Mouse (Mus musculus) lung, adult 2 months (tissue): ENCODE data around the gene Slc13a2. TPM values are rescaled to one million over a fixed set of nuclear protein-coding genes. Genes with fewer than 3 reads are reported as not detected.

ENCODE experiments used
- DNase-seq: peaks from one replicate; pipeline ENCODE4 v3.0.0; 2022
- H3K4me1 ChIP-seq: fragments of 200-500 bp; 2 replicates; pipeline ENCODE4 v1.6.1; 2011; ENCODE audit warnings: low read length; ENCODE audit not compliant: control insufficient read depth, insufficient read depth
- H3K4me3 ChIP-seq: fragments of 200-500 bp; replicated peaks from 2 replicates; pipeline ENCODE3; 2011; ENCODE audit warnings: low read depth, mild to moderate bottlenecking, control low read depth, low read length; ENCODE audit errors: extremely low read depth
- CTCF ChIP-seq: fragments of 200-500 bp; IDR thresholded peaks from 2 replicates; pipeline ENCODE4 v1.5.1; 2011; ENCODE audit warnings: mild to moderate bottlenecking, low read length, control low read depth; ENCODE audit not compliant: insufficient read depth
- POLR2A ChIP-seq: fragments of 200-500 bp; IDR thresholded peaks from 2 replicates; pipeline ENCODE4 v1.6.1; 2011; ENCODE audit warnings: low read depth, mild to moderate bottlenecking, control low read depth, low read length, borderline replicate concordance; ENCODE audit errors: extremely low read depth
- WGBS: fragments of 180-500 bp; shearing (Covaris S2); methylation state at CpG from one replicate; pipeline ENCODE4 v1.1.7; 2018; 5-methylcytosine and 5-hydroxymethylcytosine counted together
- polyA plus RNA-seq: library from polyadenylated mRNA; depleted of rRNA; stranded (reverse); fragments of >200 nt; gene quantifications from 2 replicates; pipeline ENCODE4 v1.2.3, GENCODE M21; 2012; rRNA removed

Slc13a2 gene
- 1.5 and 1.9 TPM in 2 replicates for polyA plus RNA-seq

GRCm38 (mm10) chr11:78422055-78422819 lies at the start of gene Slc13a2:
TSS of gene Slc13a2 (minus strand) at chr11:78422217.
- peaks cover 9% of the 10 kb centered on the region; the same call in 1 of the 2 replicates for H3K4me1 ChIP-seq
- TF ChIP-seq CTCF = 0 out of 2 replicates have a peak, but pooled peaks have one; percentile 14
- no peak for TF ChIP-seq POLR2A
- 31% methylated on average over 13 of the region's 13 CpGs for WGBS
- no peak within 1 kb of the TSS for H3K4me3 ChIP-seq
- DNase-seq = no peak

- H3K4me1 ChIP-seq = no peaks in the 10 kb centered on the region
- 87% methylated on average over 10 of the region's 10 CpGs for WGBS
- no peak for DNase-seq
- TF ChIP-seq POLR2A = no peak
- TF ChIP-seq CTCF = no peak
- H3K4me3 ChIP-seq = no peak overlapping the region
Measured at GRCm38 (mm10) chr11:78471326-78472103, 49.5 kb upstream of the Slc13a2 start.

- whole genome bisulfite sequencing = 46% methylated on average over 3 of the region's 3 CpGs
- no peaks in the 10 kb centered on the region; the same call in 1 of the 2 replicates for H3K4me1 ChIP-seq
- no peak for DNase-seq
- TF ChIP-seq POLR2A (no peak), CTCF (no peak)
- no peak overlapping the region for H3K4me3 ChIP-seq
Measured at GRCm38 (mm10) chr11:78467932-78468331, 45.9 kb upstream of the Slc13a2 start.

- 78% methylated on average over 7 of the region's 7 CpGs for WGBS
Measured at GRCm38 (mm10) chr11:78467515-78467914, 45.5 kb upstream of the Slc13a2 start.

GRCm38 (mm10) chr11:78466242-78466912 lies 44.4 kb upstream of the Slc13a2 start:
- WGBS = 71% methylated on average over 23 of the region's 23 CpGs
- TF ChIP-seq CTCF (no peak), POLR2A (no peak)
- Histone ChIP-seq H3K4me1 (no peaks in the 10 kb centered on the region; the same call in 1 of the 2 replicates), H3K4me3 (no peak overlapping the region)
- no peak for DNase-seq

More at GRCm38 (mm10) chr11:78467515-78467914, 45.5 kb upstream of the Slc13a2 start:
- TF ChIP-seq CTCF (no peak), POLR2A (no peak)
- Histone ChIP-seq H3K4me3 (no peak overlapping the region), H3K4me1 (no peaks in the 10 kb centered on the region; the same call in 1 of the 2 replicates)
- DNase-seq = no peak

GRCm38 (mm10) chr11:78465568-78466180 lies 43.7 kb upstream of the Slc13a2 start, which contains the start of gene Slc46a1:
TSS of gene Slc46a1 (plus strand) at chr11:78465697.
- TF ChIP-seq CTCF (no peak), POLR2A (no peak)
- DNase-seq = peak; percentile 67
- WGBS = under 1% methylated on average over 41 of the region's 41 CpGs
- Histone ChIP-seq H3K4me3 (peak within 1 kb of the TSS; percentile 84), H3K4me1 (no peaks in the 10 kb centered on the region; the same call in 1 of the 2 replicates)

- 30% methylated on average over 9 of the region's 9 CpGs for WGBS
- DNase-seq = no peak
- Histone ChIP-seq H3K4me1 (no peaks in the 10 kb centered on the region; the same call in 1 of the 2 replicates), H3K4me3 (peak overlapping the region; percentile 84)
- TF ChIP-seq POLR2A (no peak), CTCF (no peak)
Measured at GRCm38 (mm10) chr11:78465116-78465515, 43.1 kb upstream of the Slc13a2 start.

- Histone ChIP-seq H3K4me1 (no peaks in the 10 kb centered on the region; the same call in 1 of the 2 replicates), H3K4me3 (no peak overlapping the region)
- DNase-seq = no peak
- TF ChIP-seq POLR2A (no peak), CTCF (no peak)
- WGBS = 52% methylated on average over 13 of the region's 13 CpGs
Measured at GRCm38 (mm10) chr11:78463286-78464036, 41.4 kb upstream of the Slc13a2 start.
